ENCODE assay signal across 10 mouse cellular contexts in the genomic region with DNA sequence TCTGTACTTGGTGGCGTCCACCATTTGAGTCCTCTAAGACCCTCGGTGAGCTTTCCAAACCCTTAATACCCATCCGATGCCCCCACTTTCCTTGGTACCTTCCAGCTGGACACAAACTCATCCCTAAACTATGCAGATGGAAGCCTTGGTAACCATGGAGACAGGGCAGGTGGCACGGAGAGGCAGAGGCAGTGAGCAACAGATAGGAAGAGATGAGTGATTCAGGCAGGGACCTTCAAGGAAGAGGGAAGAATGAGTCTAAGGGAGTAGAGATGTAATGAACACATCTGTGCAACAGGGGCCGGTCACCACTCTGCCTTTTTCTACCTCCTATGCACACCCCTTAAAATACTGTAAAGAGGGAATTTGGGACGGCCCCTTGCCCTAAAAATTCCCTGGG. TPM values are rescaled to one million over a fixed set of nuclear protein-coding genes. Genes with fewer than 3 reads are reported as not detected.
DNase-seq lines count a peak whose midpoint lies in the region; ATAC-seq lines count a peak whose summit lies in the region.
"Had no signal": no experiment of that assay in that cellular context is flagged by ENCODE, and none has a peak within 500 bp of the region (broad histone marks: within the 10 kb centered on the region; RNA-seq: fewer than 3 reads in every experiment).

No protein-coding gene starts in this region.

- no peak for ATAC-seq in heart, embryonic 13.5 days (ENCODE audit: extremely low read depth, insufficient number of reproducible peaks, low FRiP score, low TSS enrichment)
- ATAC-seq in forebrain, embryonic 15.5 days (replicated peaks): no peak
- no peak for ATAC-seq in midbrain, embryonic 12.5 days (ENCODE audit: low FRiP score, low read depth)
- ATAC-seq in erythroblast, adult 5-6 weeks (replicated peaks; ENCODE audit: low FRiP score, poor library complexity, severe bottlenecking): no peak

- no peak for DNase-seq in heart, adult 18-20 months
- DNase-seq in brain, adult 2 months (ENCODE audit: low read depth, low spot score): peak; percentile 91
- DNase-seq in spleen, adult 18-20 months: no peak
- no peak for DNase-seq in adrenal gland, postnatal 14 days

- peaks cover 57% of the 10 kb centered on the region for H3K4me1 ChIP-seq in heart, embryonic 13.5 days
- H3K4me1 ChIP-seq in forebrain, embryonic 15.5 days: peaks cover 67% of the 10 kb centered on the region
- H3K4me1 ChIP-seq in midbrain, embryonic 12.5 days: peaks cover 55% of the 10 kb centered on the region

- H3K36me3 ChIP-seq in heart, embryonic 13.5 days: 0 out of 2 replicates have a peak, but pooled peaks cover 3% of the 10 kb centered on the region
- H3K36me3 ChIP-seq in forebrain, embryonic 15.5 days: no peaks in the 10 kb centered on the region
- no peaks in the 10 kb centered on the region for H3K36me3 ChIP-seq in midbrain, embryonic 12.5 days
- H3K36me3 ChIP-seq: G1E had no signal

- 36% methylated on average over 6 of the region's 6 CpGs for WGBS in heart, embryonic 13.5 days
- WGBS in forebrain, embryonic 15.5 days: 28% methylated on average over 6 of the region's 6 CpGs
- 21% methylated on average over 6 of the region's 6 CpGs for WGBS in midbrain, embryonic 12.5 days

- peak overlapping the region; percentile 73 for H3K27ac ChIP-seq in heart, embryonic 13.5 days (replicated peaks)
- H3K27ac ChIP-seq in forebrain, embryonic 15.5 days (replicated peaks): peak overlapping the region; percentile 78
- H3K27ac ChIP-seq in midbrain, embryonic 12.5 days (replicated peaks): no peak overlapping the region

- peak overlapping the region; percentile 84 for H3K9ac ChIP-seq in heart, embryonic 13.5 days
- 0 out of 2 replicates have a peak overlapping the region, but pooled peaks have one; percentile 70 for H3K9ac ChIP-seq in forebrain, embryonic 15.5 days (replicated peaks)
- no peak overlapping the region for H3K9ac ChIP-seq in midbrain, embryonic 12.5 days (replicated peaks)

- peak overlapping the region; percentile 77 for H3K4me2 ChIP-seq in heart, embryonic 13.5 days
- peak overlapping the region; percentile 98 for H3K4me2 ChIP-seq in forebrain, embryonic 15.5 days (replicated peaks)
- peak overlapping the region; percentile 77 for H3K4me2 ChIP-seq in midbrain, embryonic 12.5 days (replicated peaks)

- H3K9me3 ChIP-seq in heart, embryonic 13.5 days: no peaks in the 10 kb centered on the region
- no peaks in the 10 kb centered on the region for H3K9me3 ChIP-seq in forebrain, embryonic 15.5 days
- no peaks in the 10 kb centered on the region for H3K9me3 ChIP-seq in midbrain, embryonic 12.5 days

- no peaks in the 10 kb centered on the region for H3K27me3 ChIP-seq in heart, embryonic 13.5 days (replicated peaks)
- no peaks in the 10 kb centered on the region for H3K27me3 ChIP-seq in forebrain, embryonic 15.5 days
- H3K27me3 ChIP-seq in midbrain, embryonic 12.5 days: peaks cover 37% of the 10 kb centered on the region

- H3K4me3 ChIP-seq in heart, embryonic 13.5 days: peak overlapping the region; percentile 63
- peak overlapping the region; percentile 55 for H3K4me3 ChIP-seq in forebrain, embryonic 15.5 days
- no peak overlapping the region for H3K4me3 ChIP-seq in midbrain, embryonic 12.5 days

RNA-seq across cellular contexts. Expression of gene Ankrd34a, which starts 0.8 kb away (rescaled TPM):
- polyA plus RNA-seq in heart, embryonic 13.5 days (2015; fragmentation: Nextera tagmentation; extraction: Ambion mirVana): 6.5 and 8.1 TPM in 2 replicates
- total RNA-seq in heart, adult 18-20 months (2021): 1 to 10 TPM in 1 of 2 experiments, under 1 TPM in 1; 0.59 to 1.4 TPM
- 12.5 and 13.4 TPM in 2 replicates for polyA plus RNA-seq in forebrain, embryonic 15.5 days (2015; fragmentation: Nextera tagmentation; extraction: Ambion mirVana)
- polyA plus RNA-seq in midbrain, embryonic 12.5 days (2016; fragmentation: Nextera tagmentation; extraction: Ambion mirVana): 2.6 and 2.7 TPM in 2 replicates
- total RNA-seq in adrenal gland, postnatal 14 days (2021): 0.49 and 0.70 TPM in 2 replicates
- total RNA-seq in erythroblast, adult 5-6 weeks (2015; ENCODE audit: low replicate concordance): not detected in 2 replicates
- total RNA-seq in erythroblast, adult 5-6 weeks (2017; ENCODE audit: low replicate concordance): not detected in 2 replicates

RNA-seq across cellular contexts. Expression of gene Polr3gl, which starts 1.7 kb away (rescaled TPM):
- polyA plus RNA-seq in heart, embryonic 13.5 days (2015; fragmentation: Nextera tagmentation; extraction: Ambion mirVana): 33.5 and 36.1 TPM in 2 replicates
- 10 to 100 TPM; 26.7 to 30.5 TPM for total RNA-seq in heart, adult 18-20 months (2021)
- 42.4 and 45.3 TPM in 2 replicates for polyA plus RNA-seq in forebrain, embryonic 15.5 days (2015; fragmentation: Nextera tagmentation; extraction: Ambion mirVana)
- polyA plus RNA-seq in midbrain, embryonic 12.5 days (2016; fragmentation: Nextera tagmentation; extraction: Ambion mirVana): 35.8 and 44.3 TPM in 2 replicates
- 35.0 and 36.1 TPM in 2 replicates for total RNA-seq in adrenal gland, postnatal 14 days (2021)
- total RNA-seq in erythroblast, adult 5-6 weeks (2015; ENCODE audit: low replicate concordance): 7.3 and 17.7 TPM in 2 replicates
- total RNA-seq in erythroblast, adult 5-6 weeks (2017; ENCODE audit: low replicate concordance): 3.9 and 16.5 TPM in 2 replicates

RNA-seq across cellular contexts. Expression of gene Lix1l, which starts 5.3 kb away (rescaled TPM):
- polyA plus RNA-seq in heart, embryonic 13.5 days (2015; fragmentation: Nextera tagmentation; extraction: Ambion mirVana): 4.6 and 5.2 TPM in 2 replicates
- 10 to 100 TPM; 24.4 to 27.4 TPM for total RNA-seq in heart, adult 18-20 months (2021)
- polyA plus RNA-seq in forebrain, embryonic 15.5 days (2015; fragmentation: Nextera tagmentation; extraction: Ambion mirVana): 5.0 and 6.4 TPM in 2 replicates
- 5.6 and 6.8 TPM in 2 replicates for polyA plus RNA-seq in midbrain, embryonic 12.5 days (2016; fragmentation: Nextera tagmentation; extraction: Ambion mirVana)
- total RNA-seq in adrenal gland, postnatal 14 days (2021): 29.1 and 29.6 TPM in 2 replicates
- total RNA-seq in erythroblast, adult 5-6 weeks (2015; ENCODE audit: low replicate concordance): not detected in 2 replicates
- total RNA-seq in erythroblast, adult 5-6 weeks (2017; ENCODE audit: low replicate concordance): not detected in 2 replicates

RNA-seq across cellular contexts. Expression of gene Gm16253, which starts 18.9 kb away (rescaled TPM):
- 1.6 and 1.7 TPM in 2 replicates for polyA plus RNA-seq in heart, embryonic 13.5 days (2015; fragmentation: Nextera tagmentation; extraction: Ambion mirVana)
- total RNA-seq in heart, adult 18-20 months (2021): 1 to 10 TPM; 1.6 to 1.9 TPM
- 0.92 and 2.0 TPM in 2 replicates for polyA plus RNA-seq in forebrain, embryonic 15.5 days (2015; fragmentation: Nextera tagmentation; extraction: Ambion mirVana)
- 1.6 and 2.0 TPM in 2 replicates for polyA plus RNA-seq in midbrain, embryonic 12.5 days (2016; fragmentation: Nextera tagmentation; extraction: Ambion mirVana)
- not detected in 2 replicates for total RNA-seq in adrenal gland, postnatal 14 days (2021)
- total RNA-seq in erythroblast, adult 5-6 weeks (2015; ENCODE audit: low replicate concordance): not detected in 2 replicates
- total RNA-seq in erythroblast, adult 5-6 weeks (2017; ENCODE audit: low replicate concordance): not detected in 2 replicates
- total RNA-seq: G1E had no signal
- polyA plus RNA-seq: G1E; gonadal fat pad, adult 2 months had no signal

RNA-seq across cellular contexts. Expression of gene Rbm8a, which starts 34.1 kb away (rescaled TPM):
- polyA plus RNA-seq in heart, embryonic 13.5 days (2015; fragmentation: Nextera tagmentation; extraction: Ambion mirVana): 80.7 and 84.5 TPM in 2 replicates
- total RNA-seq in heart, adult 18-20 months (2021): 10 to 100 TPM; 36.5 to 37.2 TPM
- 132 and 144 TPM in 2 replicates for polyA plus RNA-seq in forebrain, embryonic 15.5 days (2015; fragmentation: Nextera tagmentation; extraction: Ambion mirVana)
- polyA plus RNA-seq in midbrain, embryonic 12.5 days (2016; fragmentation: Nextera tagmentation; extraction: Ambion mirVana): 163 and 166 TPM in 2 replicates
- 95.0 and 98.6 TPM in 2 replicates for total RNA-seq in adrenal gland, postnatal 14 days (2021)
- 25.3 and 30.4 TPM in 2 replicates for total RNA-seq in erythroblast, adult 5-6 weeks (2015; ENCODE audit: low replicate concordance)
- 16.4 and 18.5 TPM in 2 replicates for total RNA-seq in erythroblast, adult 5-6 weeks (2017; ENCODE audit: low replicate concordance)

Comparison
In these comparisons a context has a peak if more than half of its experiments do, and no peak if none do; other contexts are left out.
1. RNA of gene Lix1l, which starts 5.3 kb away (total RNA-seq): 29.1 to 29.6 TPM in adrenal gland, postnatal 14 days and 24.4 to 27.4 TPM in heart, adult 18-20 months; not detected in erythroblast, adult 5-6 weeks; every median in the first group is over 10 times any median in the second.
2. Peak in every context shown above with its lines, with median percentiles within 50 percentile points of each other: H3K4me2 ChIP-seq.